Mouse (Mus musculus) mature B cell (primary cell): ENCODE results near the gene Nsun3.
"Not testable (repeated sequence)": the region's sequence is repeated elsewhere in the genome, so short reads cannot be mapped to it uniquely, and the experiment has no call there.

ENCODE experiments used
- in situ Hi-C: fragments of 300-500 bp; cut with MboI; formaldehyde crosslinking; loops from 2 replicates; pipeline ENCODE4 v1.14.3; 2019

The Nsun3 gene

GRCm38 (mm10) chr16:62753079-62753478 is 33.5 kb downstream of the Nsun3 start:
- in situ Hi-C loops = no loop called here

DNA sequence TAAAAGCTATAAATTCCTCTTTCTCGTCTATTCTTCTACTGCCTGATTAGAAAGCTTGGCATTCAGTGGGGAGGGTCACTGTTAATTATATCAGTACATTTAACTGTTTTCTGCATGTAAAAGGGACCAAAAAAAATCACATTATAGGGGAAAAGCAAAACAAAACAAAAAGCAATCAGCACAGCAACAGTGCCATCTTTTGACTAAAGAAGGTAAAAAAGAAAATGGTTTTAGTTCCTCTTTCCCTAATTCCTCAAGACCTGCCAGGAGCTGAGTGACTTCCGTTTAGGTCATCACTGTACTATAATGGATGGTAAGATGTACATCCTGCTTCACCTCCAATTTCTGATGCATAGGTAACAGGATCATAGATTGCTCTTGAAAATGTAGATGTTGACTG is 40.7 kb downstream of the Nsun3 start:
- in situ Hi-C loops = no loop called here

DNA sequence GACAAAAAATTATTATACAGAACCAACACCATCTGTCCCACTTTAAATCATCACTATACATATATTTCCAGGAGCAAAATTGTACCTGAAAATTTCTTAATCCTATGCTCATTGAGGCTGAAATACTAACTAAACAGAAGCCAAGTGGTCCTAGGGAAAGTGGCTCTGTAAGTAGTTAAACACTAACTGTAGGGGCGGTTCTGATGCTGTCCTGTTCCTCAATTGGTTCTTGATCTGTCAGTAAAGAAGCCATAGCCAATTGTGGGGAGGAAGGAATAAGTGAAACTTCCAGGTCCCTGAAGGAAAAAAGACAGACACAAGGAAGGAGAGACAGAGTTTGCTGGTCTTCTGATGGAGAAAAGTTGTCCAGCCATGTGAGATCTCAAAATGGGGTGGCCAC is 52.3 kb downstream of the Nsun3 start:
- in situ Hi-C loops = no loop called here

DNA sequence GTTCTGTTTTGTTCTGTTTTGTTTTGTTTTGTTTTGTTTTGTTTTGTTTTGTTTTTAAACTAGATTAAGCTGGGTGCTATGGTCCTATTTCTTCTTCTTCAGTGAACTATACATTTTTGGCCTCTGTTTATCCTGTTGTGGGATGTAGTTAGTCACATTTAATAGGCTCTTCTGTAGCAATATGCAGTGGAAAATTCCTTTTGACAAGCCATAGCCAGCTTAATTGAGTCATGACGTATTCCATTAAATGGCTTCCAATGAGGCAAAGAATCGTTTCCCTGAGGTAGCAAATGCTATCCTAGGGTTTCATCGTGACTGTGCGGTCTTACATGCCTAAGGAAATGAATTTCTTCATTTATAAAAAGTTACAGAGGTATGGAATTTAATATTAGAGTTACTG is 56.3 kb downstream of the Nsun3 start:
- in situ Hi-C loops = no loop called here

- in situ Hi-C loops = no loop called here
These were observed 56.8 kb downstream of the Nsun3 start for GRCm38 (mm10) chr16:62729846-62730245.

DNA sequence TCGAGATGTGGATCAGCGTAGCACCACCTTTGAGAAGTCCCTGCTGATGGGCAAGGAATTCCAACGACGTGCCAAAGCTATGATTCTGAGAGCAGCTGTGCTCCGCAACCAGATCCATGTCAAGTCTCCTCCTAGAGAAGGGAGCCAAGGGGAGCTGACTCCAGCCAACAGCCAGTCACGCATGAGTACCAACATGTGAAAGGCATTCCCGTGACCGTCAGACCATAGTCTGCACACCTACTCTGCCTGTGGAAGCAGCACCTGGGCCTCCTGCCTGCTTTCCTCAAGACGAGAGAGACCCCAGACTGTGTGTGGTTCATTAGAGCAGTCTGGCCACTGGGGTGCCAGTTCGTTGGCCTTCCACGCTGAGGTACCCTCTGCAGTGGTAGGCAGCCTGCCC is 68.4 kb downstream of the Nsun3 start:
- in situ Hi-C loops = not testable (repeated sequence)

- in situ Hi-C loops = no loop called here
These were observed 96.2 kb downstream of the Nsun3 start for GRCm38 (mm10) chr16:62690436-62690835.

GRCm38 (mm10) chr16:62686073-62686472 is 100.5 kb downstream of the Nsun3 start:
- in situ Hi-C loops = no loop called here

- in situ Hi-C loops = no loop called here
These were observed 101.1 kb downstream of the Nsun3 start for GRCm38 (mm10) chr16:62685494-62685893.
